Mouse (Mus musculus): ENCODE results near the gene Srsf12. TPM values are rescaled to one million over a fixed set of nuclear protein-coding genes. Genes with fewer than 3 reads are reported as not detected.
A peak's percentile ranks its signal among the peaks of the same experiment; 100 is the strongest.

Gene Srsf12
- total RNA-seq, 2 experiments from 2014 or later: 0.20 TPM; not detected in 1

DNA sequence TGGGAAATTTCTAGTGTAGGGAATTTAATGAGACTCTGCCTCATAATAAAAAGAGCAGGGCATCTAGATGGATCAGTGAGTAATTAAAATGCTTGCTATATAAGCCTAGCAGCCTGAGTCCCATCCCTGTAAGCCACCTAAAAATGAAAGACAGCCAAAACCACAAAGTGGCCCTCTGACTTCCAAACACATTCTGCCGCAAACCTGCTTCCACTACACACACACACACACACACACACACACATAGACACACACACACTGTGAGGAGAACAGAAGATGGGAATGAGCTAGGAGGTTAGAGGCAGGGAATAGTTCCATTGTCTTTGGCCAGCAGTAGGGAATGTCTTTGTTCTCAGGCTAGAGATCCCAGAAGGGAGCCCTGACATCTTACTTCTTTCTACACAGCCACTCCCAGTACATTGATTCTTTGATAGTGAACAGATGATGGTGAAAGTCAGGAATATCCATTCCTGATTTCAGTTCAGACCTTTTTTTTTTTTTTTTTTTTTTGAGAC is 41.0 kb downstream of the Srsf12 start:
- DNase-seq: no peak

GRCm38 (mm10) chr4:33250867-33251266 is 42.1 kb downstream of the Srsf12 start:
- no peak for DNase-seq

DNA sequence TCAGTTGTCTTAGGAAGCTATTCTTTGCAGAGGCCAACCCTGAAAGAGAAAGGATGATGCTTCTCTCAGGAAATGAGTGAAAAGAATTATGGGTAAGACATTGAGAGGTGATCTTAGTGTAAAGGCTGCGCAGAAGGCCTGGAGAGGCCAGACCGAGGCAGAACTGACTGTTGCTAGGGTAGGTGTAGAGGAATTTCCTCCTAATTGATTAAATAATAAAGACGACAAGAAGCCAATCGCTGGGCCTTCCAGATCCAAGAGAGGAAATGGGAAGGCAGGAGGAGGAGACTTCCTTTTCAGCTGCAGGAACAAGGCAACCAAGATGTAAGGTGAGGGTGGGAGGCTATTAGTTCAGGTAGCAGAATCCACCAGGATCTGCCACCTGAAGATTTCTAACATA is 45.9 kb downstream of the Srsf12 start:
- no peak for DNase-seq

DNA sequence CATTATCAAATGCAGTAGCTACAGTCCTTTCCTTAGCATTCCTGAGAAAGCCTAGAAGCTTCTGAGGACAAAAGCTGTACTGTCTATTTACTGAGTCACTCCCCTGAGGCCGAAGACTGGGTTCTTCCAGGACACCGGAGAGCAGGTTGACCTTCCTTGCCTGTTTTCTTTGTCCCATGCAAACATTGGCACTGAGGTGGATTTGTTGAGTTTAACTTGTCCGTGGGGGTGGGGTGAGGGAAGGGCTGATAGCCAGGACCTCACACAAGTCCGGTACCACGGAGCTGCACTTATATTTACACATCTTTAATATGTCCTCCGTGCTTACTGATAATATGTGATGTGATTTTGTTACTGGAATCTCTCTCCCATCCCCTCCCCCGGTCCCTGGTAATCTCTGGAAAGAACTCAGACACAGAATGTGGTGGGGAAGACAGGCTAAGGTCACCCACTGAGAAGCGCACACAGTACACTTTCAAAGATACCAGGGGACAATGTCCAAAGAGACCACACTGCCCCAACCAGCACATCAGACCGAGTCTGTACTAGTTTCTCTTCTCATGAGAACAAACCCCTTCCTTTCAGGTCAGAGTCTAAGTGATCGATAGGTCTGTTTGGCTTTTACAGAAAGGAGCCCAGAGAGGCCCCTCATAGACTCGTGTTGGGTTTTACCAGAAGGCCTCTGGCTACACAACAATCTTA is 48.6 kb downstream of the Srsf12 start:
- DNase-seq: no peak

DNA sequence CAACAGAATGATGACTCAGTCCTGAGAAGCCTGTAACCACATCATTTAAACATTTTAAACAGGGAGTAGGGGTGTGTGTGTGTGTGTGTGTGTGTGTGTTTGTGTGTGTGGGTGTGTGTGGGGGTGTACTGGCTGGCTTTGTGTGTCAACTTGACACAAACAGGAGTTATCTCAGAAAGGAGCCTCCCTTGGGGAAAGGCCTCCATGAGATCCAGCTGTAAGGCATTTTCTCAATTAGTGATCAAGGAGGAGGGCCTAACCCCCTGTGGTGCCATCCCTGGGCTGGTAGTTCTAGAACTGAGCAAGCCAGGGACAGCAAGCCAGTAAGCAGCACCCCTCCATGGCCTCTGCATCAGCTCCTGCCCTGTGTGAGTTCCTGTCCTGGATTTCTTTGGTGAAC is 51.5 kb downstream of the Srsf12 start:
- no peak for DNase-seq

GRCm38 (mm10) chr4:33261311-33261753 is 52.5 kb downstream of the Srsf12 start:
- peak; percentile 92 for DNase-seq

DNA sequence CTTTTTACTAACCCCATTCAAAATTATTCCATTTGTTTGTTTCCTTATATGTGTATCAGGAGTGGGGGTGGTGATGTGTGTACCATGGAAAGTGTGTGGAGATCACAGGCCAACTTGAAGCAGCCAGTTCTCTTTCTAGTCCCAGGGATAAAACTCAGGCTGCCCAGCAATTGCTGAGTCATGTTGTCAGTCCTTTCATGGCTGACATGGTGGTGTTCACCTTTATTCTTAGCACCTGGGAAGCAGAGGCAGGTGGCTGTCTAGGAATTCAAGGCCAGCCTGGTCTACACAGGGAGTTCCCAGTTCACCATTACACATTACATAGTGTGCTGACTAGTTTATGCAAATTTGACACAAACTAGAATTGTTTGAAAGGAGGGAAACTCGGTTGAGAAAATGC is 54.1 kb downstream of the Srsf12 start:
- DNase-seq: no peak

DNA sequence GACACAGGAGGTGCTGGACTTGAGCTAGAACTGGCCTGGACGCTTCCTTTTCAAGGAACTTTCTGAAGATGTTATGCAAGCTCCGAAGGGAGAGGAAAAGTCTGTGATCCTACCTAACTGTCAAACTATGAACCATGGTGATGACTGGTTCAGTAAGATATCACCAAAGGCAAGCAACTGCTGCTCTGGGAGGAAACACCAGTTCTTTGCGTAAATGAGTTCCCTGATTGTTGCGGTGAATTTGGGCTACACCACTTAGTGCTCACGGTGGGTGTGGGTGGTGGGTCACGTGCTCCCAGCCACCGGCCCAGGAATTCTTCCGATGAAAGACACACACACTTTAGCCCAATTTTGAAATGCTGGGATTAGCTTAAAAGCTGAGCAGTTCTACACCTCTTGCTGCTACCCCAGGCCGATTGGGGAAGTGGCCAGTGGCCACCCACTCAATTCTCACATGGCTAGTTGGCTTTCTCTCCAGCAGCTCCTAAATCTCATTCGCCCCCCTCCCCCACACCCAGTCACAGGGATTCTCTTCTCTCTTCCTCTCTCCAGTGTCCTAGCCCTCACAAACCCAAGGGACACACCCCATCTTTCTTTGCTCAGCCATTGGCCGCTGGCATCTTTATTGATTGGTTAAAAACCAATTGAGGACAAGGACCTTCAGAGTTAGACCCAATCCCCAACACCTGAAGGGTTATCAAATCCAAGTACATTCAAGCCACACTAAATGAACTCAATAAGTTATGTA is 56.4 kb downstream of the Srsf12 start:
- DNase-seq: no peak

- no peak for DNase-seq
Measured at GRCm38 (mm10) chr4:33270386-33271314, 61.9 kb downstream of the Srsf12 start.

DNA sequence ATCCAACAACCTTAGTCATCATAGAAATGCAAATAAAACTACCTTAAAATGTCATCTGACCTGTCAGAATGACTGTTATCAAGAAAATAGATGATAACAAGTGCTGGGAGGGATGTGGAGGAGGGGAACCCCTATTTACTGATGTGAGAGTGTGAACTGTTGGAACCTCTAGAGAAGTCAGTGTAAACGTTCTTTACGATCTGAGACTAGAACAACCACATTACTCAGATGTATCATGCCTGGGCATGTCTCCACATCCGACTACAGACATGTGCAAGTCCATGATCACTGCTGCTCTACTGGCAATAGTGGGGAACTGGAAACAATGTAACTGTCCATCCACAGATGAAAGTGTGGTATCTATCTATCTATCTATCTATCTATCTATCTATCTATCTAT is 64.6 kb downstream of the Srsf12 start:
- no peak for DNase-seq

DNA sequence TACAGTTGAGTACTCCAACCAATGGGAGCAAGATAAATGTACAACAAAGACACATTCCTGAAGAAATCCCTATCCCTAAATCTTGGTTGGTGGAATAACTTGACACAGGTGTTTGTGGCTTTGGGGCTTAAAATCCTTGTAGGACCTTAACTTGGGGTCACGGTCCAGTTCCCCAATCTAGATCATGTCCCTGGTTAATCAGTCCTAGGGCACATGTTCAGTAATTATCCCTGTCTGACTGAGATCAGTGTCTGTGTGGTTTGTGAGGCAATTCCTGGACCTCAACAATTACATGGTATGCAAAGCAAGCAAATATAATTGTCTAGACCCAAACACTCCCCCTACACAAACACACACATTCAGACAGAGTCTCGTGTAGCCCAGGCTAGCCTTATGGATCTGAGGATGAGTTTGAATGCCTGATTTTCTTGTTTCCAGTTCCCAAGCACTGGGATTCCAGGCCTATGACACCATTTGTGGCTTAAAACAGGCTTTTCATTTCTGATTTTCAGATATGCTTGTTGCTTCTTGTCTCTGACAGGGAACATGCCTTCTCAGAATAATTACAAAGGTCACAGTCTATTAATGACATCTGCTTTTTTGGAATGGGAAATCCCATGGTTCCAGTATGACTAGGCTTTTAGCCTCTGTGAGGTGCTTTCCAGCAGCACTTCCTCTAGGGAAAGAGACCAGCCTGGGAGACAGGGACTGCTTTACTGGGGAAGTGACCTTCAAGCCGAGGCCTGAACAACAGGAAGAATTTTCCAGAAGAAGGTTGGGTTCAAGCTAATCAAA is 73.3 kb downstream of the Srsf12 start:
- no peak for DNase-seq

Other genes with a start within 250 kb of the Srsf12 start
- gene Rragd, start 226.0 kb upstream of the Srsf12 start, total RNA-seq (2021): 10 to 100 TPM; 85.6 to 93.7 TPM
- 10 to 100 TPM; 60.1 to 66.0 TPM for gene Ube2j1, start 177.6 kb upstream of the Srsf12 start, total RNA-seq (2021)
- 1 to 10 TPM; 2.2 to 8.1 TPM for gene Gabrr2, start 146.0 kb upstream of the Srsf12 start, total RNA-seq (2021)
- gene Gabrr1, start 76.5 kb upstream of the Srsf12 start, total RNA-seq (2021): under 1 TPM in 1 of 2 experiments, not detected in 1; 0.14 TPM
- gene Pm20d2, start 19.3 kb upstream of the Srsf12 start, total RNA-seq (2021): 10 to 100 TPM; 39.9 to 45.1 TPM
- 100 to 1,000 TPM; 103 to 112 TPM for gene Pnrc1, start 81.2 kb downstream of the Srsf12 start, total RNA-seq (2021)
- gene Rngtt, start 101.3 kb downstream of the Srsf12 start, total RNA-seq (2021): 10 to 100 TPM; 11.4 to 13.3 TPM

All from gastrocnemius, postnatal 10 days (tissue).